Mouse (Mus musculus): Measurements from ENCODE around the gene Pjvk.

DNA sequence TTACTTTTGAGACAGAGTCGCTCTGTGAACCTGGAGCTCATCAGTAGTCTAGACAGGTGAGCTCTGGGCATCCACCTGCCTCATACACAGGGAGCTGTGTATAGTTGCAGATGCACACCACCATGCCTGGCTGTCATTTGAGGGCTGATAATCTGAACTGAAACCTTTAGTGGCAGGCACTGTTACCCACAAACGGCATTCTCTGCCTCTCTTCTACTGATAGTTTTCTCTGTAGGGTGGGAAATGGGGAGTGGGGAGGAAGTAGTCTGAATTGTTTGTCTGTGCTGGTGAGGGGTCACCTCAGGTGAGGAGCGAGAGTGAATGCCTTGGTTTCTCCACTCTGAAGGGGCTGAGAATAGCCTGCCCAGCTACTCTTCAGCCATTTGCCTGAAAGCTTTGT, 39.3 kb downstream of the Pjvk start:
- TF ChIP-seq CTCF (IDR thresholded peaks at IDR 0.05; ENCODE audit: low read depth) (no peak), EP300 (IDR thresholded peaks at IDR 0.05; ENCODE audit: low read depth) (no peak)
